Mouse (Mus musculus): ENCODE results near the gene Mthfd2.

DNA sequence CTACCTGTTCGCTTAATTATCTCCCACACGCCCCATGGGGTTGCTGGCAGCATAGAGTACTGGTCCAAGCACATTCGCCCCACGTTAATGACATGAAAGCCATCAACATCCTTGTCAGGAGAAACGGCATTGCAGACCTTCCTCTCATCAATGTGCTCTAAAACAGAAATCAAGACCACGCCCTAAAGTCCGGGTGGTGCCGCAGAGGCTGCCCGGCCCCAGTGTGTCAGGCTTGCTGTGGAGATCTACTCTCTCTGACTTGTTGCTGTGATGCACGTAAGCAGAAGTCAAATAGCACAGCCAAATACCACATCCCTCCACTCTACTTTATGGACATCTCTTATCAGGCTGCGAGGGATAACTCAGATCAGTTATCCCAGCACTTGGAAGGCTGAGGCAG, 14.5 kb downstream of the Mthfd2 start:
- TF ChIP-seq CTCF (IDR thresholded peaks at IDR 0.05; ENCODE audit: low read depth) (no peak), EP300 (IDR thresholded peaks at IDR 0.05; ENCODE audit: low read depth) (no peak)

Measured in liver, embryonic 14.5 days (tissue).